Mouse (Mus musculus) cerebellum, adult 11-12 months (tissue): ENCODE measurements around the gene Asl.

Experiments used
- DNase-seq: peaks from one replicate; pipeline ENCODE4 v3.0.0; 2022

The Asl gene

DNA sequence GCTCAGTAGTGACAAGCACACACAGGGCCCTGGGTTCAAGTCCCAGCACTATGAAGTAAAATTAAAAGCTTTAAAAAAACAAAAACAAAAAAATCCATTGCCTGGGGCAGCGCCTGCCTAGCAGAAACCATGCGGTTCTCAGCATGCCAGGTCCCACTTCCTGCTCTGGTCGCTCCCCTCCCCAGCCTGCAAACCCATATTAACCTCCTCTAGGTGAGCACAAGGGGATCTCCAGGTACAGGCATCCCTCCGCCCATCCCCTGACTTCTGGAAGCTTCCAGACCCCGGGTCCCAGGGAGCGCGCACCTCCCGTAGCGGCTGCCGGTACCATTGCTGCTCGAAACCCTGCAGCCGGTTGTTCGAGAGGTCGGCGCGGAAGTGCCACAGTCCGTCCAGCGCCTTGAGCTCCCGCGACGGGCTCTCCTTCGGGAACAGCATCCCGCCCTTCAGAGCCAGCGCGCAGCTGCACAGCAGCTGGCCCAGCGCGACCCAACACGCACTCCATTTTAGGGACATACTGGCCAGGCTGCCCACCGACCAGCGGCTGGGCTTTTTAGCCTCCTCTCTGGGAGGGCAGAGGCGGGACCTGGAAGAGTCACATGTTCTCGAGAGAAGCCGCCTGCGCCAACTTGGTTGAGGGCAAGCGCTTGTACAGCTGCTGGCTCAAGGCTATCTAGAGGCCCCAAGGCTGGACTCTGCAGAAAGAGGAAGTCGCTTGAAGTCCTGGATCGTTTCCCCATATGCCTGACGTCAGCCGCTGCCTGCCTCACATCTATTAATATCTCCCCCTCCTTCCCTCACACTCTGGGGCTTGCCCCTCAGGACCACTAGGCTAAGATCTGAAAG lies 26.5 kb downstream of the Asl start, which contains the start of gene Gusb:
Gusb (minus strand) TSS at position 749 of the 846 bp plus-strand sequence.
- peak; percentile 54 for DNase-seq

DNA sequence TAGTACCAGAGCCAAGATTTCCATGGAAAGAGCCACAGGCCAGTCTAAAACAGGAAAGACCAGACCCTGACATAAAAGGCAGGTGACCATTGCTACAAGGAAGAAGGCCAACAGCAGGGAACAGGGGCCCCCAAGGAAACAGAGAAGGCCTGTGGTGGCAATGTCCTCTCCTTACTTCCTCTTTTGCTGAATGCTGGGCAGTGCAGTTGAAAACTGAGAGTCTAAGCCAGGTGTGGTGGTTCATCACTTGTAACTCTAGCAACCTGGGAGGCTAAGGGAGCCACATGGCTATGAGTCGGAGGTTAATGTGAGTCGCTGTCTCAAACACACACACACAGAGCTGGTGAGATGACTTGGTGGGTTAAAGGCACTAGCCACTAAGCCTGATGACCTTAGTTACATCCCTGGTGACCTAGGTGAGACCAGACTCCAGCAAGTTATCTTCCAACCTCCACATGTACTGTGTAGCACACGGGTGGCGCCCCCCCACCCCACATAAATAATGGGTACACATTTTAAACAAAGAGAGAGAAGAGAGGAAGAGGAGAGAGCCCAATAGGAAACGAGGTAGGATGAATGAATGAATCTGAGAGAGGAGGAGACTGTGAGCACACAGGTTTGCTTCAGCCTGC lies 27.6 kb downstream of the Asl start:
- no peak for DNase-seq

DNA sequence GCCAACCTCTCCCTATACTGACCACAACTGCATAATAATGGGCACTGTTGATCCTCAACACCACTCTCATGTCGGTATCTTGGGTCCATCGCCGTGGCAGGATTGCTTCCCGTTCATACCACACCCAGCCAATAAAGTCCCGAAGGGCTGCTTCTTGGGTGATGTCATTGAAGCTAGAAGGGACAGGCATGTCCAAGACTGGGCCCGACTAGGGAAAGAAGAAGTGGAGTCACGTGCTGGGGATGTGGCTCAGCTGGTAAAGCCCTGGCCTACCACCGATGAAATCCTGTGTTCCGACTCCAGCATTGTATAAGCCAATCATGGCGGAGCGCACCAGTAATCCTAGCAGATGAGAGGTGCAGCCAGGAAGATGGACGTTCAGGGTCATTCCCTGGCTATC lies 28.3 kb downstream of the Asl start:
- no peak for DNase-seq

DNA sequence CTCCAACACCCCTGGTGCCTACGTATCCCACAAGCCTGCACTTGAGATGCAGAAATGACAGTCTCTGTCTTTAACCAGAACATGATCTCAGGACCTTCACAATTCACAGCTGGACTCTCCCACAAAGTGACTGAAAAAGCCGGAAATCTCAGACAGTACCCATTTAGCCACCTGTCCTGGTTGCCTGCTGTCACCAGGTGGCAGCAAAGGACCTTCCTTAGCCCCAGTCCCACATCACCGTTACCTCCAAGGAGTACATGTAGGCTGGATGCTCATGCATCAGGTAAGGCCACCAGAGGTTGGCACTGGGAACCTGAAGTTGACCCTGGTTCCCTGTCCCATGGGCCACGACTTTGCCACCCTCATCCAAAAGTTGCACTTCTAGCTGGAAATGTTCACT lies 29.9 kb downstream of the Asl start:
- DNase-seq, result peak; percentile 52

DNA sequence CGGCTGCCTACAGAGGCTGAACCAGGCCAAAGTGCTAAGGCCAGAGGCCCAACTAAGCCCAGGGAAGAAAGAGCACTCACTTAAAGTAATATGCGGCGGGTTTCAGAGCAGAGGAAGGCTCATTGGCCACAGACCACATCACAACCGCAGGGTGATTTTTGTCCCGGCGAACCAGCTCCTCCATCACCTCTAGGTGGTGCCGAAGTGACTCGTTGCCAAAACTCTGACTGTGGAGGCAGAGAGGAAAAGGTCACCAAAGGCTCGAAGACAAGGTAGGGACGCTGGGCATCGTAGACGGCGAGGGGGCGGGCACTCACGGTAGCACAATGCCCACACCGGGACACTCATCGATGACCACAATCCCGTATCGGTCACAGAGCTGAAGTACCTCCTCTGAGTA lies 31.3 kb downstream of the Asl start:
- no peak for DNase-seq

DNA sequence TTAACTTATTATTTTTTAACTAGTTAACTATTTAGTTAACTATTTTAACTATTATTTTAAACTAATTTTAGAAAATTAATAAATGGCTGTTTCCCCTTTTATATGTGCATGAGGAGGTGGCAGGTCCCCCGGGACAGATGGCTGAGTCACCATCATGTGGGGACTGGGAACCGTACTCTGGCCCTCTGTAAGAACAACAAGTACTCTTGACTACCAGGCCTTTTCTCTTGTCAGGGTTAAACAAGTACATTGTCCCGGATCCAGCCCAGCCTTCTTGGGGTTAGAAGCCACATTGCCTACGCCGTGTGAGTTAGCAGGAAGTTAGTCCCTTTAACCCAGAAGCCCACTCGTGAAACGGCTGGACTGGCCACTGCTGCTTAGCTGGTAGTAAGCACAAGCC lies 34.1 kb downstream of the Asl start:
- no peak for DNase-seq

DNA sequence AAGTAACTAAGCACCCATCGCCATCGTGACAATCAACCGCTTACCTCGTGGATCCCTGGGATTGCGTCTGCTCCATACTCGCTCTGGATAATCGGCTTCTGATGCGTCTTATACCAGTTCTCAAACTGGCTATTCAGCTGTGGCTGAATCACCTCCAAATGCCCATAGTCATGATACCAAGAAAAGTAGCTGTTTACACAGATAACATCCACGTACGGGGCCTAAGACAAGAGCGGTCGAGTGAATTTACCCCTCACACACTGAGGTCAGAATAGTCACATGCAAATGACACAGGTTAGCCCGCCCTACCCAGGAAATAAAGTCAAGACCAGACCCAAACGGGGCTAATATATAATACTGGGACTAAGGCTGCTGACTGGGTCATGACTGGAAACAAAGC lies 35.7 kb downstream of the Asl start:
- no peak for DNase-seq

DNA sequence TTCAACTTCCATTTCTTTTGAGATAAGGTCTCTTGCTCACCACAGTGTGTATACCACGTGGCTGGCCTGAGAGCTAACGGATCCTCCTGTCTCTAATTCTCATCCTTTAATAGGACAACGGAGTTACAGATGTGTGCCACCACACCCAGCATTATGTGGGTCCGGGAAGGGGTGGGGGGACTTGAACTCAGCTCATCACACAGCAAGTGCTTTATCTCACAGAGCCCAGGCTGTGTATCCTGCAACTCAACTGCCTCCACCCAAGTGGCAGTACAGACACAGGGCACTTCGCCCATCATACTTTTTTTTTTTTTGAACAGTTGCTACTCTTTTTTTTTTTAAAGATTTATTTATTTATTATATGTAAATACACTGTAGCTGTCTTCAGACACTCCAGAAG lies 37.1 kb downstream of the Asl start:
- DNase-seq, result no peak

DNA sequence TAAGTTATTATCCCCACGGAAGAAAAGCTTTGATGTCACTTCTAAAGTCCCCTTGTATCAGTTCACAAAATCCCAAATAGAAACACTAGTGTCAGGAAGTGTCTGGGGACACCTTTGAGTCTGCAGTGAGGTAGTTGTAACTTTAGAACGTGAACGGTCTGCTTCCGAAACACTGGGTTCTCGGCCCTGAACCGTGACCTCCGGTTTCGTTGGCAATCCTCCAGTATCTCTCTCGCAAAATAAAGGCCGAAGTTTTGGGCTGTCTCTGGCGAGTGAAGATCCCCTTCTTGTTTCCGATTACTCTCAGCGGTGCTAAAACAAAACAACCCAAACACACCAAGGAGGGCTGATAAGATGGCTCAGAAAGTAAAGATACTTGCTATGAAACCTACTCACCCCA lies 39.7 kb downstream of the Asl start:
- DNase-seq, result no peak

DNA sequence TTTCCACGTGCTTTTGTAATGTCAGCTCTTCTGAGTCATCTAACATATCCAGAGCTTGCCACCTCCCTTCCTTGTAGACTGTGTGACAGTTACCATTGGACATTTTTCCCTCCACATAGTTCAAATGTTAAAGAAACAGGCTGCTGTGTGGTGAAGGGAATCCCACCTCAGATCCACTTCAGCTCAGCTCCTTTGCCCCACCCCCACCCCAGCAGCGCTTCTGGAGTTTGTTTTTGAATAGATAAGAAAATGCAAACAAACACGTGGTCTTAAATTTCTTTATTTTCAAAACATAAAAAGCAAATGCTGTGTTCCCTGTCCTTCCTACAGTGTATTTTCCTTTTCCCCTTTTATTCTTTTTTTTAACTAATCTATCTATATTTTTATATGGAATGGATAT lies 48.8 kb downstream of the Asl start:
- DNase-seq, result no peak

DNA sequence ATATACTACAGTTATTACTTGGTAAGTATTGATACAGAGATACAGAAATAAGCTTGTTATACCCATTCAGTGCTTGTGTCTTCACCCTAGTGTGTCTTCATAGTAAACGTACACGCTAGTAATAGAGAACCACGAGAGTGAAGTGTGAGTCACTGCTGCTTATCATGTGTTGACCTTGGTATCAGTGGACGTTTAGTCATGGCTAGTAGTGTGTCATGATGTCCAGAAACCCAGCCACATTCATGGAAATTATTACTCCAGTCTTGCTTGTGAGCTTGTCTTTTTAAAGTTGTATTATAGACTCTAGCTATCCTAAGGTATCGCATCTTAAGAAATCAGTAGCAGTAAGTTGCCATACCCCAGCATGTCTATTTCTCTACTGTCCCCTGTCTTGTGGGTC lies 50.4 kb downstream of the Asl start:
- DNase-seq, result no peak

DNA sequence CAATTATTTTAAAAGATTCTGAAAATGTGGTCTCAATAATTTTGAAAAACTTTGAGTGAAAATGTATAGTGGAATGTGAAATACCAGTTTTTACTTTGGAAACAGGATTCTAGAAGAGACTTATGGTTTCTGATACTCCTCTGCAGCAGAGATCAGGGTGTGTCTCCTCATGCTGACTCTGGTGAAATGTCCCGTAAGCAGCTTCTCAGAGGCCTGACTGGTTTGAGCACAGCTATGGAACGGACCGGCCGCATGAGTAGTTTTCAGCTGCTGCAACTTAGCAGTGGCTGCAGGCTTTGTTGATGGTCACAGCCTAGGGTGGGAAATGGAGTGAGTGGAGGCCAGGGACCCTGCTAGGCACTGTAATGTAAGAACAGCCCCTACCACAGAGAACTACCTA lies 51.3 kb downstream of the Asl start:
- no peak for DNase-seq

DNA sequence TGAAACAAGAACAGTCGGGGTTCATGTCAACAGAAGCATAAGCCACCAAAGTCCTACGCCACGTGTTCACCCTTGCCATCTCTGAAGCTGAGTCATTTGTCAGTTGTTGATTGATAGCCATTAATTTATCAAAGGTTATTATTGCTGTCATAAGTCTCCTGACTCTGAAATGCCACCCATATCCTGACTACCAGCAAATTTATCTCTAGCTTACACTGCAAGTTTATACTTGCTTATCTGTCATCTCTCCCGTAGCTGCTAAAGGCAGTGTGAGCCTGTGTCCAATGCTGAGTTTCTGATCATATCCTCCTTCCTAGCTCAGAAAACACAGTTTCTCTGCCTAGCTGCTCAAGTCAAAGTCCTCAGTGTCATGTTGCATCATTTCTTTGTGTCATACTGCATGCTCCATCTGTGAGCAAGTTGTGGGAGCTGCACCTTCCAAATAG lies 54.2 kb downstream of the Asl start:
- no peak for DNase-seq

DNA sequence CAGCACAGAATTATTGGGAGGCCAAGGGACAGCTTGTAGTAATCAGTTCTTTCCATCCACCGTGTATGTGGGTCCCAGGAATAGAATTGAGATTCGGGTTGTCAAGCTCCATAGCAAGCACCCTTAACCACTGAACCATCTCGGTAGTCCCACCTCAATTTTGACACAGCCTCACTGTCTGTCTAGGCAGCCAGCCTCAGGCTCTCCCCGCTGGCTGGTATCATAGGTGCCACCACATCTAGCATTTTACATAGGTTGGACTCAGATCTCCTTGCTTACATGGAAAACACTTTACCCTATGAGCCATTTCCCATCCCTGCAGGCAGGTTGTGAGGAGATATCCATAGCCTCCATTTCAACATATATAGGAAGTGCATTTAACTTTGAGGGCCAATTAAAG lies 54.7 kb downstream of the Asl start:
- DNase-seq, result no peak

DNA sequence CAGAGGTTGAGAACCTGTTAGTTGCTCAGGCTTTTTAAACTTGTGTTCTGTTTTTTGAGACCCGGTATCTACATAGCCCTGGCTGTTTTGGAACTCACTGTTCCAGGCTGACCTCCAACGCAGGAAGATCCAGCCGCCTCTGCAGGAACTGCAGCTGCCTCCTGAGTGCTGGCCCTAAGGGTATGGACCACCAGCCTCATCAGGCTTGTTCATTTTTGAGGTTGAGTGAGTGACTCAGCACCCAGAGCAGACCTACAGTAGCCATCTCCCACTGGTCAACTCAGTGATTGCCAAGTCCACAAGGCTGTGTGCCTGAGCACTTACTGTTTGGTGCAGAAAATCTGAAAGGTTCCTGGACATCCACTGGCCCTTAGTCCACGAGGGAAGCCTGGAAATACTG lies 57.6 kb downstream of the Asl start:
- DNase-seq, result no peak

DNA sequence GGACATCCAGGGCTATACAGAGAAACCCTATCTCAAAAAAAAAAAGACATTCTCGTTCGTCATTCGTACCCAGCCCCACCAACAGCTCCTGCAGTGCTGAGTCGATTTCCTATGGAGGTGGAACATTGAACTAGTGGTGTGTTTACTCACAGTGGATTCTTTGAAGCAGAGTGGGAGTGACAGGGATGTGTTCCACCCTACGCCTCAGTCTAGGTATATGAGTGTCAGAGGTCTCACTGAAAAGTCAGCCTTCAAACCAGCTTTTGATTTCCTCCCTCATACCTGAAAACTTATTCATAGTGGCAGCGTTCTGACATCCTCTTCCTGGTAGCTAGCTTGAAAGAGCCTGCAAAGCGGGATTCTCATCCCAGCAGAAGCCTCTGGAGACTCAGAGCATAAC lies 60.6 kb downstream of the Asl start:
- no peak for DNase-seq

DNA sequence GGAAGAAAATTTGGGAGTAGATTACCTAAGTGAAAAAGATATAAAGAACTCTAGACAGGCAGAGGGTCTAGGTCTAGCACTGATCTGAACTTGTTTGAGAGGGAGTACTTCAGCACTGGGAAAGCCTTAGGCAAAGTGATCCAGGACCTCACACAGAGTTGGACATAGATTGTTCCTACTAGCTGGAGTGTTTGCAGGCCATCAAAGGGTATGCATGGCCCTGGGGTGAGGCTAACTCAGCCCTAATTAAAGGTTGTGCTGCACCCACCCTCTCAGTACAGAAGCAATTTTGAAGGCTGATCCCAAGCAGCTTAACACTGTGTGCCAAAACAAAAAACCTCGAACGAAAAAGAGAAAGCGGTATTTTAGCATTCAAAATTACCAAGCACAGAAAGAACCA lies 62.6 kb downstream of the Asl start:
- DNase-seq, result no peak

DNA sequence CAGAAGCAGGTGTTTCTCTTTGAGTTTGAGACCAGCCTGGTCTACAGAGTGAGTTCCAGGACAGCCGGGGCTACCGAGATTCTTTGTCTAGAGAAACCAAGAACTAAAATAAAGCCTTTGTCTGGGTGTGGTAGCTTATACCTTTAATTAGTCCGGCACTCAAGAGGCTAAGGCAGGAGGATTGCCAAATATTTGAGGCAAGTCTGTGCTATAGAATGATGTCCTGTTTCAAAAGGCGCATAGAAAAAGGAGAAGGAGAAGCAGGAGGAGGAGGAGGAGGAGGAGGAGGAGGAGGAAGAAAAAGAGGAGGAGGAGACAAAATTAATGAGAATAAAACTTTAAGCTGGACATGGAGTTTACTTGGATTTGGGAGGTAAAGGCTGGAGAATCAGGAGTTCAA lies 65.8 kb downstream of the Asl start:
- DNase-seq, result no peak
